Mouse (Mus musculus): Measurements from ENCODE around the gene Fam161b. TPM values are rescaled to one million over a fixed set of nuclear protein-coding genes. Genes with fewer than 3 reads are reported as not detected.

The Fam161b gene
- polyA plus RNA-seq, 2 experiments: 0.81 to 1.5 TPM

GRCm38 (mm10) chr12:84392681-84393080 lies 31.0 kb upstream of the Fam161b start:
- no peak overlapping the region for H3K4me3 ChIP-seq (ENCODE audit: insufficient read depth in 1 of 2, low read depth in 2 of 2, low read length in 2 of 2)

DNA sequence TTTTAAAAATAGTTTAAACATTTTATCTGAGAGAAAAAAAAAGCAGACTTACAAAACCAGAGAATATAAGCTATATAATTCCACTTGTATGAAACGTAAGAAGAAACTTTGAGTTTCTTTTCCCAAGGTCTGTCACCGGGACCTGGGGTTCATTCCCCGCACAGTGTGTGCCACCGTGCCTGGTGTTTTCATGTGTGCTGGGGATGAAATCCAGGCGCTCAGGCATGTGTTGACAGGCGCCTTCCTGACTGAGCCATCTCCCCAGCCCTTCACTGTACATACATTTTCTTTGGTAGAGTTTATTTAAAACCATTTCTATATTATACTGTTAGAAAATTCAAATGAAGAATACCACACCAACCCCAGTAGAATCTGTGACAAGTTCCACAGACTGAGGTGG lies 28.7 kb upstream of the Fam161b start:
- Histone ChIP-seq H3K4me3 (ENCODE audit: insufficient read depth in 1 of 2, low read depth in 2 of 2, low read length in 2 of 2) (no peak overlapping the region), H3K36me3 (replicated peaks; ENCODE audit: control insufficient read depth, insufficient read depth, low read depth) (no peaks in the 10 kb centered on the region), H3K4me2 (ENCODE audit: low read depth) (no peak overlapping the region), H3K9ac (replicated peaks) (no peak overlapping the region), H3K4me1 (replicated peaks; ENCODE audit: control insufficient read depth in 2 of 2, insufficient read depth in 2 of 2, low read length in 1 of 2) (peaks cover 0 to 11% of the 10 kb centered on the region in 2 experiments; a peak in 2 of 4 replicates), H3K27ac (no peak overlapping the region), H3K9me3 (ENCODE audit: control insufficient read depth, low read length) (no peaks in the 10 kb centered on the region), H3K27me3 (ENCODE audit: control insufficient read depth, insufficient read depth, low read length) (no peaks in the 10 kb centered on the region)
- DNase-seq (ENCODE audit: low read depth in 3 of 3, low spot score in 3 of 3): no peak
- 78% methylated on average over 6 of the region's 6 CpGs for WGBS (ENCODE audit: insufficient replicate concordance)
- TF ChIP-seq EP300 (IDR thresholded peaks at IDR 0.05; ENCODE audit: low read depth): no peak
- no peak for TF ChIP-seq CTCF (IDR thresholded peaks at IDR 0.05; ENCODE audit: low read depth)
- no peak for ATAC-seq (ENCODE audit: insufficient read depth)

More at GRCm38 (mm10) chr12:84392681-84393080, 31.0 kb upstream of the Fam161b start:
- 88% methylated on average over 4 of the region's 4 CpGs for WGBS (ENCODE audit: insufficient replicate concordance)
- TF ChIP-seq CTCF (IDR thresholded peaks at IDR 0.05; ENCODE audit: low read depth): no peak
- no peak for TF ChIP-seq EP300 (IDR thresholded peaks at IDR 0.05; ENCODE audit: low read depth)
- no peak overlapping the region for H3K4me2 ChIP-seq (ENCODE audit: low read depth)
- H3K4me1 ChIP-seq (replicated peaks; ENCODE audit: control insufficient read depth in 2 of 2, insufficient read depth in 2 of 2, low read length in 1 of 2): peaks cover 0 to 10% of the 10 kb centered on the region in 2 experiments; a peak in 2 of 4 replicates
- H3K27me3 ChIP-seq (ENCODE audit: control insufficient read depth, insufficient read depth, low read length): no peaks in the 10 kb centered on the region
- H3K9ac ChIP-seq (replicated peaks): no peak overlapping the region
- H3K9me3 ChIP-seq (ENCODE audit: control insufficient read depth, low read length): no peaks in the 10 kb centered on the region
- no peak for DNase-seq (ENCODE audit: low read depth in 3 of 3, low spot score in 3 of 3)
- no peak overlapping the region for H3K27ac ChIP-seq
- no peak for ATAC-seq (ENCODE audit: insufficient read depth)
- H3K36me3 ChIP-seq (replicated peaks; ENCODE audit: control insufficient read depth, insufficient read depth, low read depth): no peaks in the 10 kb centered on the region

- no peak for ATAC-seq (ENCODE audit: insufficient read depth)
- Histone ChIP-seq H3K4me1 (replicated peaks; ENCODE audit: control insufficient read depth in 2 of 2, insufficient read depth in 2 of 2, low read length in 1 of 2) (peaks cover 0 to 20% of the 10 kb centered on the region in 2 experiments), H3K36me3 (replicated peaks; ENCODE audit: control insufficient read depth, insufficient read depth, low read depth) (no peaks in the 10 kb centered on the region), H3K4me3 (ENCODE audit: insufficient read depth in 1 of 2, low read depth in 2 of 2, low read length in 2 of 2) (no peak overlapping the region), H3K9ac (replicated peaks) (no peak overlapping the region), H3K9me3 (ENCODE audit: control insufficient read depth, low read length) (no peaks in the 10 kb centered on the region), H3K4me2 (ENCODE audit: low read depth) (no peak overlapping the region), H3K27ac (no peak overlapping the region), H3K27me3 (ENCODE audit: control insufficient read depth, insufficient read depth, low read length) (no peaks in the 10 kb centered on the region)
- 19% methylated on average over 14 of the region's 14 CpGs for WGBS (ENCODE audit: insufficient replicate concordance)
- TF ChIP-seq CTCF (IDR thresholded peaks at IDR 0.05; ENCODE audit: low read depth): no peak
- no peak for TF ChIP-seq EP300 (IDR thresholded peaks at IDR 0.05; ENCODE audit: low read depth)
- no peak for DNase-seq (ENCODE audit: low read depth in 3 of 3, low spot score in 3 of 3)
Observed at GRCm38 (mm10) chr12:84388774-84389400, 27.3 kb upstream of the Fam161b start.

GRCm38 (mm10) chr12:84388097-84388496 lies 26.5 kb upstream of the Fam161b start:
- H3K36me3 ChIP-seq (replicated peaks; ENCODE audit: control insufficient read depth, insufficient read depth, low read depth): no peaks in the 10 kb centered on the region
- peaks cover 0 to 22% of the 10 kb centered on the region in 2 experiments for H3K4me1 ChIP-seq (replicated peaks; ENCODE audit: control insufficient read depth in 2 of 2, insufficient read depth in 2 of 2, low read length in 1 of 2)
- ATAC-seq (ENCODE audit: insufficient read depth): no peak
- no peak for DNase-seq (ENCODE audit: low read depth in 3 of 3, low spot score in 3 of 3)
- TF ChIP-seq EP300 (IDR thresholded peaks at IDR 0.05; ENCODE audit: low read depth): no peak
- no peak for TF ChIP-seq CTCF (IDR thresholded peaks at IDR 0.05; ENCODE audit: low read depth)
- H3K27me3 ChIP-seq (ENCODE audit: control insufficient read depth, insufficient read depth, low read length): no peaks in the 10 kb centered on the region
- 82% methylated on average over 8 of the region's 8 CpGs for WGBS (ENCODE audit: insufficient replicate concordance)
- no peak overlapping the region for H3K4me2 ChIP-seq (ENCODE audit: low read depth)
- H3K27ac ChIP-seq: no peak overlapping the region
- H3K9me3 ChIP-seq (ENCODE audit: control insufficient read depth, low read length): no peaks in the 10 kb centered on the region
- no peak overlapping the region for H3K4me3 ChIP-seq (ENCODE audit: insufficient read depth in 1 of 2, low read depth in 2 of 2, low read length in 2 of 2)
- no peak overlapping the region for H3K9ac ChIP-seq (replicated peaks)

GRCm38 (mm10) chr12:84385408-84385807 lies 23.8 kb upstream of the Fam161b start:
- peaks cover 0 to 23% of the 10 kb centered on the region in 2 experiments for H3K4me1 ChIP-seq (replicated peaks; ENCODE audit: control insufficient read depth in 2 of 2, insufficient read depth in 2 of 2, low read length in 1 of 2)
- ATAC-seq (ENCODE audit: insufficient read depth): no peak
- no peak overlapping the region for H3K9ac ChIP-seq (replicated peaks)
- H3K4me2 ChIP-seq (ENCODE audit: low read depth): no peak overlapping the region
- no peak for TF ChIP-seq EP300 (IDR thresholded peaks at IDR 0.05; ENCODE audit: low read depth)
- TF ChIP-seq CTCF (IDR thresholded peaks at IDR 0.05; ENCODE audit: low read depth): no peak
- DNase-seq (ENCODE audit: low read depth in 3 of 3, low spot score in 3 of 3): no peak
- no peaks in the 10 kb centered on the region for H3K36me3 ChIP-seq (replicated peaks; ENCODE audit: control insufficient read depth, insufficient read depth, low read depth)
- no peak overlapping the region for H3K27ac ChIP-seq
- no peaks in the 10 kb centered on the region for H3K9me3 ChIP-seq (ENCODE audit: control insufficient read depth, low read length)
- no peak overlapping the region for H3K4me3 ChIP-seq (ENCODE audit: insufficient read depth in 1 of 2, low read depth in 2 of 2, low read length in 2 of 2)
- H3K27me3 ChIP-seq (ENCODE audit: control insufficient read depth, insufficient read depth, low read length): no peaks in the 10 kb centered on the region
- WGBS (ENCODE audit: insufficient replicate concordance): 82% methylated on average over 4 of the region's 4 CpGs
